Mouse (Mus musculus): ENCODE results near the gene Mtln. TPM values are rescaled to one million over a fixed set of nuclear protein-coding genes. Genes with fewer than 3 reads are reported as not detected.

The Mtln gene
- polyA plus RNA-seq (2017; shearing (Covaris generic)) = 13.4 TPM

DNA sequence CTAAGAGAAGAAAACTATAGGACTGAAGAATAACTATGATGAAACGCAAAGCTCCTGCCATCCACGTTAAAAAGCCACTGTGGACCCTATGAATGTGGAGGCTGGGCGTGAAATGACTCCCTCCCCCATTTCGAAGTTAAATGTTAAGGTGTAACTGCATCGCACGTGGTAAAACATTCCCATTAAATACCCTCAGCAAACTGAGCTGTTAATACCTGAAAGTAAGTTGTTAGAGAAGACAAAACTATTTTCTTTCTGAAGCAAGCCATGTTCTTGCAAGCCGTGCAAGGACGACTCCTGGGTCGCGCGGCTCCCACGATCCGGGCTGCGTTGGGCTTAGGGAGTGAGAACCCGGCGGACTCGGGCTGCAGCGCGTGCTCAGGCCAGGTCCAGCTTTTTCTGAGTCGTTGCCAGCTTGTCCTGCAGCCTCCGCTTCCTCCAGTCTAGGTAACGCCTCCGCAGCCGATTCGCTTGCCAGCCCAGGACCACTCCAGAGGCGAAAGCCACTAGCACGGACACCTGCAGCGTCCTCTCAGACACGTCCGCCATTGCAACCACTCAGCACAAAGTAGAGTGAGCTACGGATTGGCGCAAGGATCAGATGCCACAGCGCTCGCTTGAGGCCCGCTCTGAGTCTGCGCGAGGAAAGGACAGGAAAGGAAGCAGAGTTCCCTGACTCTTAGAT lies at the start of gene Mtln:
Gene Mtln (minus strand): TSS at position 570 of the 685 bp plus-strand sequence.

DNA sequence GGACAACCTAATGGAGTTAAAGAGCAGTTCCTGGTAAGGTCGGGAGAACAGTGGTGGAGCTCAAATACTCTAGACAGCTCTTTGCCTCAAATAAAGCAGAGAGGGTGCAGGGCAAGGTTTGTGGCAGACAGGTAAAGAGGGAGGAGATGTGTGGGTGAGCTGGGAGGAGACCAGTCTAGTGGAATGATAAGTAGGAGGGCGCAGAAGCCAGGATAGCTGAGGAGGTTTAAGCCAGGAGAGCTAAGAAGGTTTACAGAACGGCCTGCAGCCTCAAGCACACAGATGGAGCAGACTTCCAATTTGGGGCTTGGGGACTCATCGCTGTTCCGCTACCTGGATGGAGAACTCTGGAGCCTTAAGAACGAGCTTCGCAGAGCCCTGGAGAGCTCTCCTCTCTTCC lies 46.3 kb upstream of the Mtln start, which contains the start of gene Acoxl:
Gene Acoxl (plus strand): TSS at position 301 of the 400 bp plus-strand sequence.

DNA sequence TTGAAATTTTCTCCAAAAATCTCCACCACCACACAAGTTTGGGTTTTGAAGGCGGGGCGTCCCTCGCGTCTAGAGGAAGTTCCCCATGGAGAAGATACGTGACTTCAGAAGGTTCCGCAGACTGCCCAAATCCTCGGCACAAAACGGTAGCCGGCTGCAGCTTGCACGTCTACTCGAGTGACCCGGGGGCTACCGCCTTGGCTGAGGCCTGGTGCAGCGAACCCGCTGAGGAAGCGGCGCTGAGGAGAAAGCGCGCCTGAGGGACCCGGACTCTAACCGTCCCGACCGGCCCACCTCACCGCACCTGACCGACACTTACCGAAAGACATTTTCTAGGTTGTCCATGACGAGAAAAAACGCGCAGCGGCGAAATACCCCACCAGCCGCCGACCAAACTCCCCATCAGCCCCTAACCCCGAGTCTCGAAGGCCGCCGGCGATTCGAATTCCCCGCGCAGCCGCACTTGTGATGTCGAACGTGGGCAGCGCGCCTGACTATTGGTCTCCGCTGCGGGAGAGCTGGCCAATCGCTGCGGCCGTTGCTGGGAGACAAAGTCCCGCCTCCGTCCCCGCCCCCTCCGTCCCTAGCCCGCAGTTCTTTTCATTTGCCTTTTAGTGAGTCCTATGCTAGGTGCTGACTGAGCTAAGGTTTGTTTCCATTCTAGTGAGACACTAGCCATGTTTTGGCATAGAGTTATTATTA lies 39.3 kb upstream of the Mtln start, which contains the start of gene Bub1:
Gene Bub1 (minus strand): TSS at position 465 of the 702 bp plus-strand sequence.

DNA sequence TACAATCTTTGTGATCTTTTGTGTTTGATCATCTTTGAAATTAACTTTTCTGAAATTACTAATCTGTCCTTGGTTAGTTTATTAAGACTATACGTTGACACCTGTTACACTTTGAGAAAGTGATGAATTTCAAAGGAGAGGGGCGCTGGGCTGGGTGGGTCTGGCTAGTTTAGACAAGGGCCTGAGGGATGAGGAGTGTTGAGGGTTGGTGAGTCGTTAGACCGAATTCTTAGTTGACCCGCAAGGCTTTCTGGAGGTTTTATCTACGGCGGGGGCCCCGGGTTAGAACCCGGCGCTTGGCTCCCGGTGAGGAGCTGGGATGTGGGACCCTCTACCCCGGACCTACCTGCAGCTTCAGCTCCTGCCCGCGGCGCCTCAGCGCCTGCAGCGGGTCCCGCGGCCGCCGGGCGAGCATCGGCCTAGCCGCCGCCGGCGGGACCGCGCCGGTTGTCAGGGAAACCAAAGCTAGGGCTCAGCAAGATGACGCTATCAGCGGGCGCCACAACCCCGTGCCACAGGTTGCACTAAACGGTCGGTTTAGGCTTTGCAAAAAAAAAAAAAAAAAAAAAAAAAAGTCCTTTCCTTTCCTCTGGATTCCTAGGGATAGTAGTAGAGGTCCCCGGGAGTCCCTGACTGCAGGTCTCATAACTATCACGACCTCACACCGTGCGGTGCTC lies 3.7 kb downstream of the Mtln start, which contains the start of gene Nphp1:
Gene Nphp1 (minus strand): TSS at position 458 of the 677 bp plus-strand sequence.

Other genes with a start within 250 kb of the Mtln start
- gene Zfp661, start 205.4 kb downstream of the Mtln start, polyA plus RNA-seq (2017; shearing (Covaris generic)) = 3.2 TPM
- gene Mrps5, start 205.3 kb downstream of the Mtln start, polyA plus RNA-seq (2017; shearing (Covaris generic)) = 119 TPM
- gene Mal, start 135.8 kb downstream of the Mtln start, polyA plus RNA-seq (2017; shearing (Covaris generic)) = not detected
- not detected for gene Mall, start 62.6 kb downstream of the Mtln start, polyA plus RNA-seq (2017; shearing (Covaris generic))
- gene Nphp1, start 3.6 kb downstream of the Mtln start, polyA plus RNA-seq (2017; shearing (Covaris generic)) = not detected
- 0.49 TPM for gene Bub1, start 39.4 kb upstream of the Mtln start, polyA plus RNA-seq (2017; shearing (Covaris generic))
- 5.8 TPM for gene Acoxl, start 46.4 kb upstream of the Mtln start, polyA plus RNA-seq (2017; shearing (Covaris generic))